Mouse (Mus musculus) urinary bladder, adult 18-20 months (tissue): ENCODE measurements around the gene Mef2c.

Source experiments
- DNase-seq, 2 experiments: peaks; one replicate each; pipeline ENCODE4 v3.0.0; 2022; ENCODE audit warnings: low spot score in 2 of 2, mixed read lengths in 2 of 2

Gene Mef2c

GRCm38 (mm10) chr13:83524159-83524901 is 20.5 kb downstream of the Mef2c start:
- peak in 1 of 2 experiments; percentile 55 for DNase-seq

- DNase-seq: no peak
These were observed 21.3 kb downstream of the Mef2c start for GRCm38 (mm10) chr13:83524902-83525715.

GRCm38 (mm10) chr13:83525716-83526005 is 21.8 kb downstream of the Mef2c start:
- no peak for DNase-seq

- no peak for DNase-seq
These were observed 22.2 kb downstream of the Mef2c start for GRCm38 (mm10) chr13:83526066-83526465.

GRCm38 (mm10) chr13:83527921-83528320 is 24.1 kb downstream of the Mef2c start:
- no peak for DNase-seq

- no peak for DNase-seq
These were observed 26.0 kb downstream of the Mef2c start for GRCm38 (mm10) chr13:83529729-83530314.

- DNase-seq: no peak
These were observed 27.1 kb downstream of the Mef2c start for GRCm38 (mm10) chr13:83530889-83531288.

- peak in 1 of 2 experiments; percentile 5 for DNase-seq
These were observed 28.2 kb downstream of the Mef2c start for GRCm38 (mm10) chr13:83531968-83532591.

- no peak for DNase-seq
These were observed 32.5 kb downstream of the Mef2c start for GRCm38 (mm10) chr13:83536361-83536760.

GRCm38 (mm10) chr13:83537163-83537562 is 33.3 kb downstream of the Mef2c start:
- no peak for DNase-seq

- DNase-seq: no peak
These were observed 36.1 kb downstream of the Mef2c start for GRCm38 (mm10) chr13:83539921-83540320.

- DNase-seq: no peak
These were observed 38.8 kb downstream of the Mef2c start for GRCm38 (mm10) chr13:83542666-83543065.

GRCm38 (mm10) chr13:83544707-83545106 is 40.9 kb downstream of the Mef2c start:
- no peak for DNase-seq

GRCm38 (mm10) chr13:83546876-83547275 is 43.0 kb downstream of the Mef2c start:
- DNase-seq: no peak

GRCm38 (mm10) chr13:83551259-83551658 is 47.4 kb downstream of the Mef2c start:
- DNase-seq: no peak

GRCm38 (mm10) chr13:83552051-83552450 is 48.2 kb downstream of the Mef2c start:
- DNase-seq: no peak

GRCm38 (mm10) chr13:83563261-83563660 is 59.4 kb downstream of the Mef2c start:
- no peak for DNase-seq

- no peak for DNase-seq
These were observed 61.9 kb downstream of the Mef2c start for GRCm38 (mm10) chr13:83565732-83566131.

- DNase-seq: no peak
These were observed 62.3 kb downstream of the Mef2c start for GRCm38 (mm10) chr13:83566180-83566579.

- no peak for DNase-seq
These were observed 63.1 kb downstream of the Mef2c start for GRCm38 (mm10) chr13:83566834-83567534.

GRCm38 (mm10) chr13:83567681-83568080 is 63.8 kb downstream of the Mef2c start:
- no peak for DNase-seq
